Mouse (Mus musculus) bone marrow macrophage, adult 2 months (primary cell): Measurements from ENCODE around the gene Eln. TPM values are rescaled to one million over a fixed set of nuclear protein-coding genes. Genes with fewer than 3 reads are reported as not detected.

Source experiments
- H3K27ac ChIP-seq: 2 replicates; pipeline ENCODE4 v1.5.1; 2012; ENCODE audit warnings: low read depth, low read length; ENCODE audit not compliant: insufficient read depth
- H3K4me1 ChIP-seq: 2 replicates; pipeline ENCODE4 v1.6.1; 2012; ENCODE audit warnings: low read length; ENCODE audit not compliant: control insufficient read depth, insufficient read depth
- H3K4me3 ChIP-seq: 2 replicates; pipeline ENCODE4 v1.5.1; 2012; ENCODE audit warnings: mild to moderate bottlenecking, low read length, moderate library complexity; ENCODE audit not compliant: insufficient read depth
- CTCF ChIP-seq: IDR thresholded peaks from 2 replicates; pipeline ENCODE4 v1.5.1; 2012; ENCODE audit warnings: low read depth, mild to moderate bottlenecking, low read length, moderate library complexity
- POLR2A ChIP-seq: IDR thresholded peaks from 2 replicates; pipeline ENCODE4 v1.6.1; 2012; ENCODE audit warnings: mild to moderate bottlenecking, low read depth, low read length, borderline replicate concordance
- polyA plus RNA-seq: library from polyadenylated mRNA; stranded (reverse); fragments of >200 nt; gene quantifications from 2 replicates; pipeline ENCODE4 v1.2.4, GENCODE M21; 2012; ENCODE audit not compliant: missing spikeins, insufficient read depth, insufficient read length

Eln gene
- not detected in 2 replicates for polyA plus RNA-seq

GRCm38 (mm10) chr5:134746890-134747511, at the start of gene Eln:
Gene Eln (minus strand): TSS chr5:134747323.
- H3K27ac ChIP-seq, result no peak within 1 kb of the TSS
- H3K4me3 ChIP-seq, result no peak within 1 kb of the TSS
- H3K4me1 ChIP-seq, result no peaks in the 10 kb centered on the region; the same call in 1 of the 2 replicates
- TF ChIP-seq CTCF (no peak), POLR2A (no peak)

DNA sequence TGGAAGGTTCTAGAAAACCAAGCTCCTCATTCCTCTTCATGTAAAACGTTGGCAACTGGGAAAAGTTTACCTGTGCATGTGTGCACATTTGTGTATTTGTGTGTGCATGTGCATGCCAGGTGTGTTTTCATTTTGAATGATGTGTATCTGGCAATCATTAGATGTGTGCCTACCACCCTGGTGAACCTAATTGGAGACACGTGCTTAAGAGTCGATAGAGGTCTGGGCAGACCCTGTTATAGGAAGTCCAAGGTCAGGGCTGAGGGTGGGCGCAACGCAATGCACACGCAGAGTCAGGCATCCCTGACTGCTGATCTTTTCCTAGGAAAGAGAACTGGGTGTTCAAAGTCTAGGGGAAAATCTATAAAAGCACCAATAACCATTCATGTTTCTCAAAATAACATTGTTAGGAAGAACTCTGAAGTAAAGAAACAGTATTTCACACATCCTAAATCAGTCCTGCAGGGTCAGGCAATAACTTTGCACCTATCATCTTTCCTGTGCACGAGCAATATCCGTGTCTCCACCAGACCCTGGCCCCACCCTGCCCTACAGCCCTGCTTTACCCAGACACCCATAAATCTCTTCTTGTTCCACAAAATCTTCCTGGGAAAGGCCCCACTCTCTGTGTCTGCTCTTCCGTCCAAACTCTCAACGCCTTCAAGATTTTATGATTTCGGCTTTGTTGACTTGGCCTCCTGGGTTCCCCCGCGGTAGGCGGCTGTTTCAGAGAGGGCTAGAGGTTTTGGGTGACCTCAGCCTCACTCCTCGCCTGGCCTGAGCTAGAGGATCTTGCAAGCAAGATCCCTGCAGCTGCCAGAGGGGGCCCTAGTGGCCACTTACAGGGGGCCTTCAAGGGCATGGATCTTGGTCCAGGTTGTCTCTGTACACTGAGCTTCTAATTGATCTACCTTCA, 43.2 kb upstream of the Eln start:
- Histone ChIP-seq H3K4me3 (no peak overlapping the region), H3K27ac (no peak overlapping the region), H3K4me1 (no peaks in the 10 kb centered on the region)
- TF ChIP-seq CTCF (no peak), POLR2A (no peak)

GRCm38 (mm10) chr5:134788237-134788636, 41.1 kb upstream of the Eln start:
- Histone ChIP-seq H3K27ac (no peak overlapping the region), H3K4me1 (no peaks in the 10 kb centered on the region), H3K4me3 (no peak overlapping the region)
- TF ChIP-seq POLR2A, result no peak
- TF ChIP-seq CTCF, result no peak

DNA sequence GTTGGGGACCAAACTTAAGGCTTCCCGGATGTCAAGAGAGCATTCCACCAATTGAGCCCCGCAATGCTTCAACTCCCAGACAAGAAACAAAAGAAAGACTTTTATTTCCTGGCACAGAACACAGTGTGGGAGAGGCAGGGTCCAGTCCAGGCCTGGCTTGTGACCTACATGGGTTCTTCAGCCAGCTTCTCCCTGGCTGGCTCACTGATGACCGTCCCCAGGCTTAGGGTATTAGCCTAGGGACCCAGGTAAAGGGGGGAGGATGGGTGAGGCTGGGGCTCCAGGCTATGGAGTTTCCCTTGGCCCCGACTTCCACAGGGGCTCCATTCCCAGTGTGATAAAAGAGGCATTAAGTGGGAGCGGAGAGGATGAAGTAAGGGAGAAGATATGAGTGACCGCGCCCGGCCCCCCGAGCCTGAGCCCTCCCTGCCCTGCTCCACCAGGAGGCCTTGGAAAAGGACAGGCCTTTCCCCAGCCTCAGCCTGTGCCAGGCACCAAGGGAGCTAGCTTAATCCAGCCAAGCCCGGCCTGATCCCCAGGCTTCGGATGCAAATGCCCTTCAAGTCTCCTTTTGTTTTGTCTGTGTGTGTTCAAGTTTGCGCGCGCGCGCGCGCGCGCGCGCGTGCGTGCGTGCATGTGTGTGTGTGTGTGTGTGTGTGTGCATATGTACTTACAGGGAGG, 38.7 kb upstream of the Eln start:
- Histone ChIP-seq H3K27ac (no peak overlapping the region), H3K4me3 (no peak overlapping the region), H3K4me1 (no peaks in the 10 kb centered on the region)
- TF ChIP-seq CTCF, result no peak
- TF ChIP-seq POLR2A, result no peak

- Histone ChIP-seq H3K27ac (no peak overlapping the region), H3K4me3 (no peak overlapping the region), H3K4me1 (no peaks in the 10 kb centered on the region)
- TF ChIP-seq POLR2A, result no peak
- TF ChIP-seq CTCF, result no peak
These were observed 36.7 kb upstream of the Eln start for GRCm38 (mm10) chr5:134783794-134784193.

- H3K4me1 ChIP-seq, result no peaks in the 10 kb centered on the region
- no peak overlapping the region for H3K27ac ChIP-seq
- TF ChIP-seq POLR2A (no peak), CTCF (no peak)
- H3K4me3 ChIP-seq, result no peak overlapping the region
These were observed 33.8 kb upstream of the Eln start for GRCm38 (mm10) chr5:134780963-134781362.

GRCm38 (mm10) chr5:134780146-134780545, 33.0 kb upstream of the Eln start:
- TF ChIP-seq POLR2A (no peak), CTCF (no peak)
- Histone ChIP-seq H3K27ac (no peak overlapping the region), H3K4me1 (no peaks in the 10 kb centered on the region), H3K4me3 (no peak overlapping the region)

- TF ChIP-seq POLR2A (no peak), CTCF (no peak)
- H3K27ac ChIP-seq, result no peak overlapping the region
- H3K4me1 ChIP-seq, result no peaks in the 10 kb centered on the region
These were observed 29.4 kb upstream of the Eln start for GRCm38 (mm10) chr5:134776551-134776950.

GRCm38 (mm10) chr5:134772522-134772921, 25.4 kb upstream of the Eln start:
- H3K4me1 ChIP-seq, result no peaks in the 10 kb centered on the region
- no peak for TF ChIP-seq POLR2A
- no peak for TF ChIP-seq CTCF
- no peak overlapping the region for H3K4me3 ChIP-seq
- no peak overlapping the region for H3K27ac ChIP-seq

More at GRCm38 (mm10) chr5:134776551-134776950, 29.4 kb upstream of the Eln start:
- H3K4me3 ChIP-seq, result no peak overlapping the region
